Mouse (Mus musculus) stomach, postnatal 0 days (tissue): ENCODE measurements around the gene Rab21. TPM values are rescaled to one million over a fixed set of nuclear protein-coding genes. Genes with fewer than 3 reads are reported as not detected.

Source experiments
- ATAC-seq: fragments of 200-750 bp; cut with Nextera tagmentation; 2 replicates; pipeline ENCODE4 v1.8.0; 2017; ENCODE audit not compliant: low FRiP score, low TSS enrichment
- DNase-seq: peaks from one replicate; pipeline ENCODE4 v3.0.0-alpha.2; 2016; ENCODE audit warnings: low spot score
- H3K27ac ChIP-seq: fragments of 300-500 bp; sonication (generic); replicated peaks from 2 replicates; pipeline ENCODE4 v1.5.1; 2014; ENCODE audit warnings: mild to moderate bottlenecking, control low read depth
- H3K27me3 ChIP-seq: fragments of 300-500 bp; sonication (generic); 2 replicates; pipeline ENCODE4 v1.6.1; 2014; ENCODE audit warnings: low read length; ENCODE audit not compliant: control insufficient read depth, insufficient read depth
- H3K36me3 ChIP-seq: fragments of 300-500 bp; sonication (generic); 2 replicates; pipeline ENCODE4 v1.6.1; 2014; ENCODE audit warnings: low read length, mixed read lengths; ENCODE audit not compliant: control insufficient read depth, insufficient read depth
- H3K4me1 ChIP-seq: fragments of 300-500 bp; sonication (generic); replicated peaks from 2 replicates; pipeline ENCODE4 v1.6.1; 2014; ENCODE audit warnings: antibody characterized with exemption; ENCODE audit not compliant: control insufficient read depth, insufficient read depth
- H3K4me2 ChIP-seq: fragments of 300-500 bp; sonication (generic); replicated peaks from 2 replicates; pipeline ENCODE4 v1.6.1; 2014; ENCODE audit warnings: low read depth, mild to moderate bottlenecking, control low read depth, moderate library complexity
- H3K4me3 ChIP-seq: fragments of 300-500 bp; sonication (generic); 2 replicates; pipeline ENCODE4 v1.5.1; 2014; ENCODE audit warnings: low read depth, low read length, control low read depth
- H3K9ac ChIP-seq: fragments of 300-500 bp; sonication (generic); 2 replicates; pipeline ENCODE4 v1.6.1; 2014; ENCODE audit warnings: mild to moderate bottlenecking, low read length, control low read depth, mixed read lengths
- H3K9me3 ChIP-seq: fragments of 300-500 bp; sonication (generic); 2 replicates; pipeline ENCODE4 v1.6.1; 2016; ENCODE audit warnings: low read length; ENCODE audit not compliant: control insufficient read depth
- CTCF ChIP-seq: IDR thresholded peaks from 2 replicates; pipeline ENCODE4 v1.5.1; 2016; ENCODE audit warnings: antibody characterized with exemption, low read depth, mild to moderate bottlenecking, moderate library complexity
- EP300 ChIP-seq: optimal IDR thresholded peaks from 2 replicates; pipeline ENCODE3; 2016; ENCODE audit warnings: antibody characterized with exemption
- WGBS: fragments of 180-500 bp; shearing (Covaris S2); extraction: QIAGEN DNeasy Blood & Tissue Kit; methylation state at CpG from one replicate; pipeline ENCODE4 v1.1.7; 2014; 5-methylcytosine and 5-hydroxymethylcytosine counted together
- polyA plus RNA-seq: library from polyadenylated mRNA; unstranded; fragments of >200 nt; fragmentation: Nextera tagmentation; extraction: Ambion mirVana; gene quantifications from 2 replicates; pipeline ENCODE4 v1.2.1, GENCODE M21; 2015

Gene Rab21
- polyA plus RNA-seq, 1 experiment from 2014 or later: 8.0 TPM

DNA sequence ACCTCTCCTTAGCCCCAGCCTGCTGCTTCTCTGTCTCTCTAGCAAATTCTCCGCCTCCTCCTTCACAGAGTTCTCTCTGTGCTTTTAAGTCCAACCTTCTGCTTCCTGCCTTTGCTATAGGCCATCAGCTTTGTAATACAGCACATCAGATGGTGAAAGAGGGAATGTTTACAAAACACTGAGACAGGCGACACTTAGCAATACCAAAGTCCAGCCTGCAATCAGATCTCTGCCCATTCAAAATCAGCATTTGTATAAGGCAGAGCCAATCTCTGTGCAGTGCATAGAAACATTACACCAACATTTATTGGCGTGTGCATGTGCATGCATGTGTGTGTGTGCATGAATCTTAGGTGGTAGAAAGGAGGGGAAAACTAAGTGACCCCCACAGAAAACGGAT, 77.5 kb downstream of the Rab21 start:
- TF ChIP-seq EP300 (no peak), CTCF (no peak)
- H3K4me2 ChIP-seq: no peak overlapping the region
- ATAC-seq (no peak), DNase-seq (no peak)
- no peak overlapping the region for H3K4me3 ChIP-seq
- H3K27ac ChIP-seq: no peak overlapping the region
- peaks cover 10% of the 10 kb centered on the region for H3K36me3 ChIP-seq
- H3K27me3 ChIP-seq: no peaks in the 10 kb centered on the region
- H3K9me3 ChIP-seq: no peaks in the 10 kb centered on the region
- 76% methylated on average over 4 of the region's 4 CpGs for WGBS
- no peaks in the 10 kb centered on the region for H3K4me1 ChIP-seq
- no peak overlapping the region for H3K9ac ChIP-seq

Other genes with a start within 250 kb of the Rab21 start
- gene Tph2, start 130.6 kb downstream of the Rab21 start, polyA plus RNA-seq: not detected in 2 replicates
- gene Tbc1d15, start 64.1 kb downstream of the Rab21 start, polyA plus RNA-seq: 38.3 and 46.5 TPM in 2 replicates
- 26.3 and 29.5 TPM in 2 replicates for gene Tmem19, start 46.9 kb upstream of the Rab21 start, polyA plus RNA-seq
- gene Thap2, start 68.8 kb upstream of the Rab21 start, polyA plus RNA-seq: 13.1 and 13.7 TPM in 2 replicates
- 6.7 and 8.7 TPM in 2 replicates for gene Zfc3h1, start 69.4 kb upstream of the Rab21 start, polyA plus RNA-seq